Mouse (Mus musculus) lung, adult 18-20 months (tissue): ENCODE results near the gene Zfp36l2.

Experiments used
- DNase-seq, 2 experiments: peaks; one replicate each; pipeline ENCODE4 v3.0.0; 2022; ENCODE audit warnings: mixed read lengths in 2 of 2

The Zfp36l2 gene

DNA sequence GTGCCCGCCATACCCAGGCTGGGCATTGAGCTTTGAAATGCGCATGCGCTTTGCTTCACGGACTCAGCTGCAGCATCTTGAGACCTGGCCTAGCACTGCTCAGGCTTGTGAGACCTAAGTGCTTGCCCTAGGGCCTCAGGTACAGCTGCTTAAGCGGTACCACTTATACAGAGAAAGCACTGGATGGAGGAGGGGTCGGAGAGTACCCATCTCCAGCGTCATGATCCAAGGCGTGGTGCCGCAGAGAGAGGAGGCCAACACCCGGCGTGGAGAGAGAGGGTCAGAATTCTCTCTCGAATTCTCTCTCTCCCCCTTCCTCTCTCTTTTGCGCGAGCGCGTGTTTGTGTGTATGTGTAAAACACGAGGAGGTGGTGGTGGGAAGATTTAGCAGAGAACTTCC, 12.6 kb downstream of the Zfp36l2 start:
- DNase-seq, result peak in 1 of 2 experiments; percentile 2

DNA sequence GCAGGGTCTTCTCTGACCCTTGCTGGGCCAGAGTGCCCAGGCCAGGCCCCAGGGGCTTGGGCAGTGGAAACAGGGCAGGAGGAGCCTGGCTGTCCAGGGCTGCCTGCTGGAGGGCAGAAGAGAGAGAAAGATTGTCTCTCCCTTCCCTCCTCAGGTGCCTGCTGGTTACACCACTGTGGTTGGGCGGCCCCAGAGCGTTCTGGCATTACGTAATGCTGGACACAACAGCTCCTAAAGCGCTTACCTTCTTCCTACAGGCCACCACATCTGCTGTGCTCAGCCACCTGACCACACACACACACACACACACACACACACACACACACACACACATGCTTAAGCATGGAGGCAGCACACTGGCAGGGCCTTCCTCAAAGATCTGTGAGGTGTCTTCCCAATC, 20.4 kb downstream of the Zfp36l2 start:
- DNase-seq, result peak in 1 of 2 experiments; percentile 5

DNA sequence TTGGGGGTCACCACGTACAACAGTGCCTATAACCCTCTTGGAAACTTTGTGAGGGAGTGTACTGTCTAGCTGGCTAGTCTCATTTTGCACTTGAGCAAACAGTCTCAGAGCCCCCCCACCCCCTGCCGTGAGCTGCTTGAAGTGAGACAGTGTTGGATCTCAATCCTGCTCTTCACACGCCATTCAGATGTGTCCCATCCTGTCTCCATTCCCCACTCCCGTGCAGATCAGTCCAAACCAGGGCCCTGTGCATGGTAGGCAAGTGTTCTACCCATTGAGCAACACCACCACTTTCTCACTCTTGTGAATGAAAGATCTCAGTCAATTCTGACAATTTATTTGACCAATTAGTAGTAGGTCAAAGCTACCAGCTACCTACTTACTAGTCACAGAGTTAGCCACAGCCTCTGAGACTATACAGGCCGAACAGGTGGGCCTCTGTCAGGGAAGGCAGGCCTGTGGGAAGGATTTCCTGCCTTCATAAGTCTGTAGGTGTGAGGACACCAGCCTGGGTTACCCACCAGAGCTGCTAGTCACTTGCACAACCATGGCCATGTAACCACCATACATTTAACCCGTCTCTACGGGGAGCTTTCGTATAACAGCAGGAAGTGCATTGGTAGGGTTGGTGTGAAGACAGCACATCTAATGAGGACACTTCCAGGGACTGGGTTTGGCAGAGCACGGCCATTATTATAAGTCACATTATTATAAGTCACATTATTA, 21.4 kb downstream of the Zfp36l2 start:
- peak in 1 of 2 experiments; percentile 2 for DNase-seq

- DNase-seq, result peak in 1 of 2 experiments; percentile 1
Observed at GRCm38 (mm10) chr17:84165735-84166134, 22.0 kb downstream of the Zfp36l2 start.

- peak in 1 of 2 experiments; percentile 2 for DNase-seq
Observed at GRCm38 (mm10) chr17:84164146-84164545, 23.6 kb downstream of the Zfp36l2 start.

GRCm38 (mm10) chr17:84163066-84163785, 24.5 kb downstream of the Zfp36l2 start:
- peak in 1 of 2 experiments; percentile 3 for DNase-seq

- DNase-seq, result peak in 1 of 2 experiments; percentile 2
Observed at GRCm38 (mm10) chr17:84162211-84162760, 25.5 kb downstream of the Zfp36l2 start.

- peak in 1 of 2 experiments; percentile 9 for DNase-seq
Observed at GRCm38 (mm10) chr17:84161231-84161854, 26.4 kb downstream of the Zfp36l2 start.

- no peak for DNase-seq
Observed at GRCm38 (mm10) chr17:84158891-84159290, 28.9 kb downstream of the Zfp36l2 start.

- DNase-seq, result no peak
Observed at GRCm38 (mm10) chr17:84158461-84158795, 29.3 kb downstream of the Zfp36l2 start.

DNA sequence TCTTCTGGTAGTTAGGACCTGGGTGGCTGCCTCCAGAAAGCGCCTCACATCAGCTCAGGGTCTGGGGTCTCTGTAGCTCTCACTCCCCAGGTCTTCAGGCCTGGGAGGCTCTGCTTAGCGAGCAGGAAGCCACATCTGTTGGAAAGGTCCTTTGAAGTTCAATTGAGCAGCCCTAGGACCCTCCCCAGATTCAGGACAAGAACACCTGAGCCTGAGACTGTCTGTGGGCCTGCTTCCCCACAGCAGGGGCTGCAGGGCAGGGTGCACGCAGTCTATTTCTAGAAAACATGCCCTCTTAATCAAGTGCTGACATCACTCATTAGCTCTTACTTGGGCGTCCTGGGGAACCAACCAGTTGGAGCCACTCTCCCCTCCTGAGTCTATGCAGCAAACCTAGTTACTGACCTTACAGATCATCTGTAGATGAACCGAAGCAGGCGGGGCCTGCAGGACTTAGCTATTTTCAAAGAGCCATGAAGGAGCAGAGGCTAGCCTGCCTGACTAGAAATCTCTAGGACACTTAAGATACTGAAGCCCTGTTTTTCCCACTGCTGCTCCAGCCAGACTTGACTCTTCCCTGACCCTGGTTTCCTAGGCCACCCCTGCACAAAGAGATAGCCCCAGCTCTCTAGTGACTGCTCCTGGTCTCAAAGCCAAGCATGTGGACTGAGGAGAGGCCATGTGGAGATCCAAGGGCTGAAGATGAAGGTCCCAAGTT, 29.8 kb downstream of the Zfp36l2 start:
- no peak for DNase-seq

- peak; percentile 75 to 81 for DNase-seq
Observed at GRCm38 (mm10) chr17:84156748-84157742, 30.7 kb downstream of the Zfp36l2 start.

- no peak for DNase-seq
Observed at GRCm38 (mm10) chr17:84156227-84156573, 31.5 kb downstream of the Zfp36l2 start.

- peak in 1 of 2 experiments; percentile 1 for DNase-seq
Observed at GRCm38 (mm10) chr17:84155516-84156226, 32.1 kb downstream of the Zfp36l2 start.

GRCm38 (mm10) chr17:84155029-84155338, 32.8 kb downstream of the Zfp36l2 start:
- DNase-seq, result no peak

DNA sequence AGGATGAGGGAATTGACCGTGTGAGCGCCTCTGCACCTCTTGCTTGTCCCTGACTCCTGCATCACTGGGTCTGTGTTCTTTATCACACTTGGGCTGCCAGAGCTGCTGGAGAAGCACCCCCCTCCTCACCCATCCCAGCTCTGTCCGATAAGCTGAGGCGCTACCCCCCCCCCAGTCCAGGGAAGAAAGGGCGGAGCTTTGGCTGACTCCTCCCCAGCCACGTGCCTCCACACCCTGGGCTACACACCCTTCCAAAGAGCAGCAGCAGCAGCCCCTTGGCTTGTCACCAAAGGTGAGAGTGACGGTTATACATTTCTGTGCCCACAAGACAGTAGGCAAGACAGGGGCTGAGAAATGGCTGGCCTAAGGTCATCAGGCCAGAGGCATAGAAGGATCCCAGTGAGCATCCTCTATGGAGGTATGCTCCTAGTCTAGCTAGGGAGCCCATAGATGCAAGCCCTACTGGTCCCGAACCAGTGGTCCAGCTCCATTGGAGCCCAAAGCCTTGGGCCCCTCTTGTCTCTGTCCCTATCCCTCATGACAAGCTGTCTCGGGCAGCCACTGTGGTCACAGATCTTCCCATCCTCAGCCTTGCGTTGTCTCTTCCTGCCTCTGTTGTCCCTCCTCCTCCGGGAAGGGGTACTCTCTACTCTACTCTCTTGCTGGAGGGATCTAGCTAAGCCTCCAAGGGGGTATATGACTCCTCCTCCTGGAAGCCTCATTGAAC, 33.3 kb downstream of the Zfp36l2 start:
- no peak for DNase-seq

DNA sequence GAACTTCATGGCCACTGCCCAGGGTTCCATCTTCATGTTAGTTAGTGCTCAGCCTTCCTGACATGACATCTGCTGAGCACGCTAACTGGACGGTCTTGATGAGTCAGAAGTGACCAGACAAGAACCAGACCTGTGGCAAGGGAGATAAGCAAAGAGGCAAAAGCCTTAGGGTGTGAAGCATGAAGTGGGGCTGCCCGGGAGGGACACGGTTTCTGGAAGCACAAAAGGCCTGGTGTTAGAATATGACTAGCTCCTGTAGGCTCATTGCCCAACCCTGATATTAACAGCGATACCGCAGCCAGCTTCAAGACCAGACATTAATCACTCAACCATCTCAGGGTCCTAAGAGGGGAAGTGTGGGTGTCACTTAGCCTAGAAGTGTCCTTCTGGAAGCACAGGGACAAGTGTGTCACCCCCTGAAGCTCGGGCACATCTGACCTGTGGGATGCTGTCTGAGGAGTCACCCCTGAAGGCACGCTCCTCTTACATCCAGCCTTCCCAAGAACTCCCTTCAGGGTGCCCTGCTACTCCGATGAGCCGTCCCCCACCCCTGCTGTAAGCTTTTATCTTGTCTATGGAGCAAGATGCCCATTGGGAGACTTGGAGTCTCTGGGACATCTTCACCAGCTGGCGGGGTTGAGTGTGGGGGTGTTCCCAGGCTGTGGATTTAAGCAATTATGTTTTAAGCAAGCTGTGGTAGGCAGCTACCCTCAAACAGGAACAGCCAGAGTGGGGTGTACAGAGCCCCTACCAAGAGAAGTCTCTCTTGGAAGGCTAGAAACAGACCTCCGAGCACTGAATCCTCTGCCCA, 34.6 kb downstream of the Zfp36l2 start:
- DNase-seq, result peak in 1 of 2 experiments; percentile 3

DNA sequence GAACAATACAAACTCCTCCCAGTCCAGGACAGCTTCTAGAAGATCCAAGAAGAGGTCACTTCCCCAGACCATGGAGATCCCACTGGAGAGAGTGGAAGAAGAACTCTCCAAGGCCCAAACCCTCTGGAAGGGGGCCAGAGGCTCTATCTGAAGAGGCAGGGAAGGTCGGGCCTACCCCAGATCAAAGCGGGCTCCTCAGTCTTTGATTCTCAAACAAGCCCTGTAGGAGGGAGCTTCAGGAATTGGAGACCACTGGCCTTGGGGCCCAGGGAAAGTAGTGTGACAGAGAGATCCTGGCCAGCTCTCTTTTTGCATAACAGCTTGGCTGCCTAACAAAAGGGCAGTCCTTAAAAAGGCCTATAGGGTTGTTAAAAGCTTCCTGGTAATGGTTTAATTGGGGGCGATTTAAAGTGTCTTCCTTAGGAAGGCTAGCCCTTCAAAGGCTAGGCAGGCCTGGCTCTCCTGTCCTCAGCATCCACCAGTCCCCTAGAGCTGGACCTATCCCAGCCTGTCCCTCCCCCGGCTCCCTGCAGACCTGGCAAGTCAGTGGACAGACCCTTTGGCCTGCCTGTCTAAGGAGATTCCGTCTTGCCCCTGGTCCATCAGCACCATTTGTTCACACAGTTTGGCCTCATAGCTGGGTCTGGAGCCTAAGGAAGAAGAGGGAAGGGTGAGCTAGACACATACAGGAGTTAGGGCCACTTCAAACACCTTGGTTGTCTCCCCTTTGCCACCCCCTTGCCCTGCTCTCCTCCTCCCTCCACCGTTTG, 35.4 kb downstream of the Zfp36l2 start:
- peak in 1 of 2 experiments; percentile 2 for DNase-seq

DNA sequence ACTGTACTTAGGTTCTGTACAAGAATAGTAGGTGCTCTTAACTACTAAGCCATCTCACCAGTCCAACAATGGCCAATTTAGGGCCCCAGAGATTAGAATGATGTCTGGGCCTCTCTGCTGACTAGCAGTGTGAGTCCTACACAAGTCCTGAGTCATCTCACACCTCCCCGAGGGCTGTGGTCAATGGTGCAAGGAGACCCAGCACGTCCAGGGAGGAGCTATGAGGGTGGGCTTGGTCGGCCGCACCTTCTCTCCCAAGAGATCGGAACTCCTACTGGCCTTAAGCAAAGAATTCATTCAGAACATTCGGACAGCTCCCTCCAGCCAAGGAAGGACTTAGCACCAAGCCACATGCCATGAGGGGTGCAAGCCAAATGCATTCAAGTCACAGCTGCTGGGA, 36.4 kb downstream of the Zfp36l2 start:
- DNase-seq, result peak in 1 of 2 experiments; percentile 1
